Mouse (Mus musculus) forebrain, embryonic 12.5 days (tissue): ENCODE measurements around the gene Echdc2. TPM values are rescaled to one million over a fixed set of nuclear protein-coding genes. Genes with fewer than 3 reads are reported as not detected.
"Not testable (repeated sequence)": the region's sequence is repeated elsewhere in the genome, so short reads cannot be mapped to it uniquely, and the experiment has no call there.

ENCODE experiments used
- ATAC-seq: fragments of 200-750 bp; cut with Nextera tagmentation; 2 replicates; pipeline ENCODE4 v1.8.0; 2017; ENCODE audit warnings: moderate TSS enrichment; ENCODE audit not compliant: low FRiP score
- H3K27ac ChIP-seq: fragments of 300-500 bp; sonication (generic); 2 replicates; pipeline ENCODE4 v1.5.1; 2016; ENCODE audit warnings: mild to moderate bottlenecking
- H3K27me3 ChIP-seq: fragments of 300-500 bp; sonication (generic); 2 replicates; pipeline ENCODE4 v1.6.1; 2016; ENCODE audit warnings: mild to moderate bottlenecking
- H3K36me3 ChIP-seq: fragments of 300-500 bp; sonication (generic); replicated peaks from 2 replicates; pipeline ENCODE4 v1.6.1; 2016; ENCODE audit warnings: mild to moderate bottlenecking
- H3K4me1 ChIP-seq: fragments of 300-500 bp; sonication (generic); 2 replicates; pipeline ENCODE4 v1.6.1; 2016
- H3K4me2 ChIP-seq: fragments of 300-500 bp; sonication (generic); 2 replicates; pipeline ENCODE4 v1.6.1; 2016; ENCODE audit warnings: mild to moderate bottlenecking, moderate library complexity
- H3K4me3 ChIP-seq: fragments of 300-500 bp; sonication (generic); replicated peaks from 2 replicates; pipeline ENCODE4 v1.5.1; 2016; ENCODE audit warnings: mild to moderate bottlenecking
- H3K9ac ChIP-seq: fragments of 300-500 bp; sonication (generic); 2 replicates; pipeline ENCODE4 v1.6.1; 2016; ENCODE audit warnings: mild to moderate bottlenecking
- H3K9me3 ChIP-seq: fragments of 300-500 bp; sonication (generic); 2 replicates; pipeline ENCODE4 v1.6.1; 2016
- WGBS: fragments of 180-500 bp; shearing (Covaris S2); methylation state at CpG from one replicate; pipeline ENCODE4 v1.1.7; 2016; 5-methylcytosine and 5-hydroxymethylcytosine counted together
- polyA plus RNA-seq: library from polyadenylated mRNA; unstranded; fragments of >200 nt; fragmentation: Nextera tagmentation; extraction: Ambion mirVana; gene quantifications from 2 replicates; pipeline ENCODE4 v1.2.1, GENCODE M21; 2016

Gene Echdc2
- polyA plus RNA-seq, 1 experiment from 2014 or later: 16.0 TPM

DNA sequence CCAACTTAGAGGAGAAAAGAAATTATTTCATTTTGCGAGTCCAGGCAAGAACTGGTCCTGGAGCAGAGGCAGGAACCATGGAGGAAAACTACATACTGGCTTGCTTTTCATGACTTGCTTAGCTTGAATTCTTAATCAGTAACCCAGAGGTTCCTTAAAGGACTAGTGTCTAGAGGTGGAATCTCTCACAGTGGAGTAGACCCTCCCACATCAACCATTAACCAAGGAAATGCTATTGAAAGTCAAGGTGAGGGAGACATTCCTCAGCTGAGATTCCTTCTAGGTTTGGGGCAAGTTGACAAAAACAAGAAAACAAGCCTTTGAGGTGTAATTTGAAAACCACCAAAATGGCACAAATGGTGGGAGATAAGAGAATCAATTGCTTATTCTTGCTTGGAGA is 20.4 kb upstream of the Echdc2 start, which contains the start of gene Scp2:
TSS of gene Scp2 (minus strand) at position 119 of the 400 bp plus-strand sequence.
- Histone ChIP-seq H3K4me1 (no peaks in the 10 kb centered on the region), H3K36me3 (no peaks in the 10 kb centered on the region), H3K9me3 (no peaks in the 10 kb centered on the region), H3K4me2 (no peak within 1 kb of the TSS), H3K27ac (no peak within 1 kb of the TSS), H3K4me3 (no peak within 1 kb of the TSS), H3K27me3 (no peaks in the 10 kb centered on the region), H3K9ac (no peak within 1 kb of the TSS)
- no peak for ATAC-seq
- 92% methylated on average over 1 of the region's 1 CpGs for WGBS

DNA sequence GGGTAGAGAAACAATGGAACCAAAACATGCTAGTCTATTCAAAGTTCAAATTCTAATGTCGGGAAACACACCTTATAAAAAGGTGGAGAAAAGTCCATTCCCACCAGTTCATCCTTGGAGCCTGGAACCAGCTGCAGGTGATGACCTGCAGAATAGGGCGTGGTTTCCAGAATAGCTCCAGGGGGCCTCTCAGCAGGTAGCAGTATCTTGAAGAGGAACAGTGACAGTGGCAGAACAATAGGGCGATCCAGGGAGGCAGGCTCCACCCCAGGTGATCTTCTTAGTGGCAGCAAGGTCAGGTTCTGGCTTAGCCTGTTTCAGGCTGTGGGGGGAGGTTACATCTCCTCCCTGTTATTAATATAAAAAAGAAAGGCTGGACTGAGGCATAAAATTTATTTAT is 19.7 kb upstream of the Echdc2 start:
- WGBS: 36% methylated on average over 3 of the region's 3 CpGs

DNA sequence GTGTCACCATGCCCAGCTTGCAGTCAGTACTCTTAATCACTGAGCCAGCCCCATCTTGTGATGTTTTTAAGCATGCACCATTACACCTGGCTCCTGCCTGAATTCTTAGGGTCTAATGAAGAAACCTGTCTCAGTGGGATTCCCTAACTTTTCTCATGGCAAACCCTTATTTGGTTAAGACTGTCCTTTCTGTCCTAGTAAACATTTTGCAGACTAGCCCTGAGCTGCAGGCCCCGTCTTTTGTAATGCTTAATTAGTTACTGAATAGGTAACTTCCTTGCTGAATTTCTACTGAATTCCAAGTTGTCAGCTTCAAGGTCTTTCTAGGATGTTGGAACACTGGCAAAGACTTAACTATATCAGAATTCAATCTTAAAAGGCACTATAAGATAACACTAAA is 10.1 kb upstream of the Echdc2 start:
- H3K4me1 ChIP-seq, H3K27ac ChIP-seq, H3K27me3 ChIP-seq, H3K9me3 ChIP-seq, H3K4me3 ChIP-seq, ATAC-seq, H3K9ac ChIP-seq, H3K36me3 ChIP-seq, H3K4me2 ChIP-seq: not testable (repeated sequence)
- 75% methylated on average over 1 of the region's 1 CpGs for WGBS

More for the DNA sequence above, 19.7 kb upstream of the Echdc2 start:
- H3K27ac ChIP-seq, H3K4me1 ChIP-seq, H3K4me2 ChIP-seq, H3K4me3 ChIP-seq, H3K9me3 ChIP-seq, H3K36me3 ChIP-seq, H3K27me3 ChIP-seq, H3K9ac ChIP-seq, ATAC-seq: not testable (repeated sequence)

DNA sequence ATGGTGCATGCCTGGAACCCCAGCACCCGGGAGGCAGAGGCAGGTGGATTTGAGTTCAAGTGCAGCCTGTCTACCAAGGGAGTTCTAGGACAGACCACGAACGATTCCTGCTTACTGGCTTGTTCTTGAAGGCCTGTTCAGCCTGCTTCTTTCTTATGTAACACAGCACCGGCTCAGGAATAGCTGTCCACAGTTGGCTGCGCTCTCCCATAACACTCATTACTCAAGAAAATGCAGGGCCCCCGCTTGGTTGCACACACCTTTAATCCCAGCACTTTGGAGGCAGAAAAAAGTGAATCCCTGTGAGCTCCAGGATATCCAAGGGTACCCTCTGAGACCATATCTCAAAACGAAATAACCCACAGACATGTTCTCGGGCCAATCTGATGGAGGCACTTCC is 3.3 kb upstream of the Echdc2 start:
- Histone ChIP-seq H3K36me3 (no peaks in the 10 kb centered on the region), H3K9me3 (no peaks in the 10 kb centered on the region), H3K4me2 (no peak overlapping the region), H3K9ac (no peak overlapping the region), H3K4me1 (peaks cover 11% of the 10 kb centered on the region), H3K27me3 (peaks cover 19% of the 10 kb centered on the region), H3K4me3 (no peak overlapping the region), H3K27ac (no peak overlapping the region)
- ATAC-seq: no peak
- WGBS: 89% methylated on average over 8 of the region's 8 CpGs

DNA sequence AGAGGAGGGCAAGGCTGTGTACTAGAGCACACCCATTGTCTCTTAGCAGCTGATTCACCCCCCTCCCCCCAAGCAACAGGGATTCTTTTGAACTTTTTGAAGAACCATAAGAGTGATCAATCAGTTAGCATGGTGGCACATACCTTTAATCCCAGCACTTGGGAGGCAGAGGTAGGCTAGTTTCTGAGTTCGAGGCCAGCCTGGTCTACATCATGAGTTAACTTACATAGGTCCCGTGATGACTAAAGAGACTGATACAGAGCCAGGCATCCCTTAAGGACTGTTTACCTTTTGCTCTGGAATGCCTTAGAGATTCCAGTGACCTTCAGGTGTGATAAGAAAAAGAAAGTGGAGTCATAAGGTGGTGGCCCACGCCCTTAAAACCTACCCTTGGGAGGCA is 1.9 kb upstream of the Echdc2 start:
- no peak overlapping the region for H3K27ac ChIP-seq
- H3K9me3 ChIP-seq: no peaks in the 10 kb centered on the region
- no peak overlapping the region for H3K4me2 ChIP-seq
- H3K27me3 ChIP-seq: peaks cover 19% of the 10 kb centered on the region
- no peaks in the 10 kb centered on the region for H3K36me3 ChIP-seq
- H3K4me3 ChIP-seq: no peak overlapping the region
- H3K9ac ChIP-seq: no peak overlapping the region
- H3K4me1 ChIP-seq: peaks cover 11% of the 10 kb centered on the region
- no peak for ATAC-seq
- WGBS: 90% methylated on average over 3 of the region's 3 CpGs

DNA sequence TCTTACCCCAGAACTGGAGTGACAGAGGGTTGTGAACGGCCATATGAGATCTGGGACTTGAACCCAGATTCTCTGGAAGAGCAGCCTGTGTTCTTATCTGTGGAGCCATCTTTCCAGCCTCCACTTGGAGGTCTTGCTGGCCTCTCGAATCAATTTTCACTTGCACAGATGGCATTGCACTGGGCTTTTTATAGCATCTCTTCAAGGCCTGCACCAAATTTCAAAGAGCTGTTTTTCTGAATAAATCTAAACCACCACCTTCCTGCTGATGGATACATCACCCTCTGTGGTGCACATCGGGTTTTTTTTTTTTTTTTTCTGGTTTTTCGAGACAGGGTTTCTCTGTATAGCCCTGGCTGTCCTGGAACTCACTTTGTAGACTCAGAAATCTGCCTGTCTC is 1.6 kb downstream of the Echdc2 start:
- Histone ChIP-seq H3K36me3 (no peaks in the 10 kb centered on the region), H3K27me3 (peaks cover 19% of the 10 kb centered on the region), H3K4me3 (no peak overlapping the region), H3K4me1 (peaks cover 11% of the 10 kb centered on the region), H3K9me3 (no peaks in the 10 kb centered on the region), H3K4me2 (no peak overlapping the region), H3K27ac (no peak overlapping the region), H3K9ac (no peak overlapping the region)
- ATAC-seq: no peak
- 90% methylated on average over 4 of the region's 4 CpGs for WGBS

DNA sequence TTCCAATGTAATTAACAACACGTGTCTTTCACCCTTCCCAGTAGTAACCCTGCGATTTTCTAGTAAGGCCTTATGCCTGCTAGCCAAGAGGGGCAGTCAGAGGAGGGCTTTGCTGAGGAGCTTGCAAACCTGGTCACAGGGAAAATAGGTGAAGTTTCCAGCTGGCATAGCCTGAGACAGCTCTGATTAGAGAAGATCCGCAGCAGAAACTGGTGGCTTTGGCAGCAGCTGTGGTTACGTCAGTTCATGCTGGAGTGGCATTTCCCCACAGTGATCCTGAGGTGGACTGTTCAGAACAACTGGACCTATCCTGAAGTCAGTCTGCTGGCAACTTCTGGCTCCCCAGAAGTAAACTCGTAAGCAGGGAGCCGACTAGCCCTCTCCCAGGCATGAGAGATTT is 2.8 kb downstream of the Echdc2 start:
- no peak overlapping the region for H3K9ac ChIP-seq
- 80% methylated on average over 6 of the region's 6 CpGs for WGBS

DNA sequence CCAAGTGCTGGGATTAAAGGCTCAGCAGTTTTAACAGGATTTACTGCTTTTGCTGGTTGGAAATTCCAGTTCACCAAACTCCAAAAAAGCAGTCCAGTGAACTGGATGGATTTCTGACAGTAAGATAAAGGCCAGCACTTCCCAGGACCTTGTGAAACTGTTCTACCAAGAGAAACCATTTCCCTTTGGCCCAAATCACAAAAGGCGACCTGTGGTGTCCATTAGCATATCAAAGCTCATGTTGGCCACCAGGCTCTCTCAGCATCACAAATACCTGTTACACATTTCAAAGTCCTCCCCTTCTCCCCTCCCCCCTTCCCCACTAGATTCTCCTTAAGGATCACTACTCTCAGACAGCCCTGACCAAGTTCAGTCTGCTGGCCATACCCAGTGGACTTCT is 17.0 kb downstream of the Echdc2 start:
- no peaks in the 10 kb centered on the region for H3K27me3 ChIP-seq
- 48% methylated on average over 1 of the region's 1 CpGs for WGBS

More for the DNA sequence above, 2.8 kb downstream of the Echdc2 start:
- H3K4me1 ChIP-seq: peaks cover 11% of the 10 kb centered on the region
- H3K36me3 ChIP-seq: no peaks in the 10 kb centered on the region
- ATAC-seq: no peak
- peaks cover 19% of the 10 kb centered on the region for H3K27me3 ChIP-seq
- H3K4me2 ChIP-seq: no peak overlapping the region
- H3K27ac ChIP-seq: no peak overlapping the region
- H3K4me3 ChIP-seq: no peak overlapping the region
- H3K9me3 ChIP-seq: no peaks in the 10 kb centered on the region

DNA sequence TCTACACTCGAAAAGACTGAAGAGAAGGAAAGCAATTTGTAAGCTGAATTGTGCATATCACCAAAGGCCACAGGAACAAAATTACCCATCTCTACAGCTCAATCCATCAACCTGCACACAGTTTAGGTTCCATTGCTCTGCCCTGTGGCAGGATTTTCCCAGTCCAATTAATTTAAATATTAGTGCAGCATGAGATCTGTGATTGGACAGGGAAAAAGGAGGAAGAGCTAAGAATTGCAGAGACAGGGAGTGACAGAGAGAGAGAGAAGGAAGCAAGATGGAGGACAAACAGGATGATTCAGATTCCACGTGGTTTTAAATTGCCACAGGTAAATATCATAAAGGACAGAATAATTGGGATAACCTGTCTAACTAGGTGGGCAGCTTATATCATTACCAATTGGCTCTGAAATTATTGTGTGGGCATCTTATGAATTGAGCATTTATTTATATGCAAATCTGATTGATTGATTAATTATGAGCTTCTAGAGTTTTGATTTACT is 27.6 kb downstream of the Echdc2 start:
- no peaks in the 10 kb centered on the region for H3K36me3 ChIP-seq
- 81% methylated on average over 2 of the region's 2 CpGs for WGBS
- H3K27me3 ChIP-seq: no peaks in the 10 kb centered on the region
- H3K9ac ChIP-seq: no peak overlapping the region
- no peaks in the 10 kb centered on the region for H3K4me1 ChIP-seq
- no peak overlapping the region for H3K4me3 ChIP-seq
- no peak for ATAC-seq
- H3K27ac ChIP-seq: no peak overlapping the region
- H3K9me3 ChIP-seq: no peaks in the 10 kb centered on the region
- no peak overlapping the region for H3K4me2 ChIP-seq

More for the DNA sequence above, 17.0 kb downstream of the Echdc2 start:
- Histone ChIP-seq H3K36me3 (no peaks in the 10 kb centered on the region), H3K9ac (no peak overlapping the region), H3K4me3 (no peak overlapping the region), H3K4me1 (no peaks in the 10 kb centered on the region), H3K27ac (no peak overlapping the region), H3K9me3 (no peaks in the 10 kb centered on the region), H3K4me2 (no peak overlapping the region)
- no peak for ATAC-seq

DNA sequence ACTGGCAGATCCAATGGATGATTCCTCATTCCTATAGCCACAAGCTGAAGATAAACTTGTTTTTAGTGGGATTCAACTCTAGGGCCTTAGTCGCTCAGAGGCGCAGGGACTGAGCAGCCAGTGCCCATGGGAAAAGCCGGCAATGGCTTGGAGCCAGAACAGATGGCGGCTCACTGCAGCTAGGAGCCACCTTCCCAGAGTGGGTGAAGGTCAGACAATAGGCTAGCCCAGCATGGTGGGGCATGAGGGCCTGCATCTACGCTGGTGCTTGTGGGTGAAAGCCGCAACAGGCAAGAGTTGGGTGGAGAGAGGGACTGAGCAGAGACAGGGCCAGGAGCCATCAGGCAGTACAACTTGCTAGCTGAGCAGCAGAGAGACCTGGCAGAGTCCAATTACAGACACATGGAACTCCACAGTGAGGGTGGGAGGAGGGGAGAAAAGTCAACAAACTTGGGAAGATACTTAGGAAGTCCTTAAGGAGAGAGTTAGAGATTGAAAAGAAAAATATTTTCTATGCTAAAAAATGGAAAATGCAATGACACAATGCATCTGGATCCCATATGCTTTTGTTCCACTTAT is 31.1 kb downstream of the Echdc2 start:
- Histone ChIP-seq H3K4me3 (no peak overlapping the region), H3K27me3 (no peaks in the 10 kb centered on the region), H3K4me1 (no peaks in the 10 kb centered on the region), H3K9ac (no peak overlapping the region), H3K36me3 (no peaks in the 10 kb centered on the region), H3K9me3 (no peaks in the 10 kb centered on the region), H3K27ac (no peak overlapping the region), H3K4me2 (no peak overlapping the region)
- no peak for ATAC-seq
- WGBS: 76% methylated on average over 6 of the region's 6 CpGs

DNA sequence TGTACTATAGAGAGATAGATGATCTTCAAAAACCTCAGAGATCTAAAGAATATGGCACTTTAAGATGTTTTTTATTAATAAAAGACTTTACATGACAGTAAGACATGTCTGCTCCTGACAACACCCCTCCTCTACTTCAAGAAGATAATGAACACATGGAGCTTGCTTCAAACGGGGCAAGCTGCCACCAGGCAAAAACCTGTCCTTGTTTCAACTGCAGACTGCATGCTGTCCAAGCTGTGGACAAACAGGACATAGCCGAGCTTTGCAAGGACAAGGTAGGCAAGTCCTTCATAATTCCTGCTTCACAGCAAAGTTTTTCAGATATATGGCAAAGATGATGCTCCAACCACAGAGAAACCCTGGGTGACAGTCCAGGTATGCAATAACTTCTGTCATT is 34.0 kb downstream of the Echdc2 start:
- H3K9me3 ChIP-seq: no peaks in the 10 kb centered on the region
- no peak for ATAC-seq
- no peak overlapping the region for H3K4me2 ChIP-seq
- H3K9ac ChIP-seq: no peak overlapping the region
- H3K4me1 ChIP-seq: no peaks in the 10 kb centered on the region
- no peak overlapping the region for H3K4me3 ChIP-seq
- 58% methylated on average over 2 of the region's 2 CpGs for WGBS
- no peaks in the 10 kb centered on the region for H3K36me3 ChIP-seq
- no peaks in the 10 kb centered on the region for H3K27me3 ChIP-seq
- H3K27ac ChIP-seq: no peak overlapping the region

DNA sequence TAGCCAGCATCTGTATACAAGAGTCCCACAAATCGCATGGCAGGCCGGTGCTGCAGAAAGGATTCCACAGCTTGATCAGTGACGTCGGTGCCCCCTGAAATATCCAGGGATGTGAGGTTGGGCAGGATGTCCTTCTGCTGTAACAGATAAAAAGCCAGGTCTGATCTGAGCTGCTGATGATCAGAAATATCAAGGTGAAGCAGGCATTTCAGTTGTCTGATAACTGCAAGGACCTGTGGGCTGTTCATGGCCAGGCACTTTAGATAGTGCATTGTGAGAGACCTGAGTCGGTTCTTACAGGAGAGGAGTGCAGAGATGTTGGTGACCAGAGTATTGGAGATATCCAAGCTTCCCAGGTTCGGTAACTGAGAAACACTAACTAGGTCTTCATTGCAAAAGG is 39.4 kb downstream of the Echdc2 start:
- Histone ChIP-seq H3K4me2 (no peak overlapping the region), H3K4me1 (no peaks in the 10 kb centered on the region), H3K9me3 (no peaks in the 10 kb centered on the region), H3K36me3 (no peaks in the 10 kb centered on the region), H3K4me3 (no peak overlapping the region), H3K27me3 (no peaks in the 10 kb centered on the region), H3K9ac (no peak overlapping the region), H3K27ac (no peak overlapping the region)
- no peak for ATAC-seq
- WGBS: 94% methylated on average over 6 of the region's 6 CpGs

DNA sequence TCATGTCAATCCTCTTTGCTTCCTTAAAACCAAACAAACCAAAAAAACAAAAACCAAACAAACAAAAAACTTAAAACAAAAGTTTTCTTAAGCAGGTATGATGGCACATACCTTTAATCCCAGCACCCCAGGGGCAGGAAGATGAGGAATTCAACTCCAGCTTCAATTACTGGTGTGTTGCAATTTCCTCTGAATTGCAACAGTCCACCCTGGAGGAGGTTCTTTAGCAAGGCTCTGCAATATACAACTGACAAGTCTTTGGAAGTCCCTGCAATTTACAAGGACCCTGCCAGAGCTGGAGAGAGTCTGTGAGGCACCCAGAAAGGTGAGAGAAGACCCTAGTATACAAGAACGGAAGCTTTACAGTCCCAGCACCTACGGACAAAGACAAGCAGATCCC is 47.8 kb downstream of the Echdc2 start:
- 75% methylated on average over 2 of the region's 2 CpGs for WGBS

More for the DNA sequence above, 47.8 kb downstream of the Echdc2 start:
- peaks cover 8% of the 10 kb centered on the region for H3K4me1 ChIP-seq
- H3K4me2 ChIP-seq: no peak overlapping the region
- H3K4me3 ChIP-seq: no peak overlapping the region
- peaks cover 33% of the 10 kb centered on the region for H3K27me3 ChIP-seq
- ATAC-seq: no peak
- H3K9me3 ChIP-seq: no peaks in the 10 kb centered on the region
- H3K36me3 ChIP-seq: no peaks in the 10 kb centered on the region
- no peak overlapping the region for H3K9ac ChIP-seq
- no peak overlapping the region for H3K27ac ChIP-seq
